Mouse (Mus musculus) gonadal fat pad, adult 2 months (tissue): Measurements from ENCODE around the gene Hspa12a. TPM values are rescaled to one million over a fixed set of nuclear protein-coding genes. Genes with fewer than 3 reads are reported as not detected.

Experiments
- DNase-seq: peaks from one replicate; pipeline ENCODE4 v3.0.0-alpha.2; 2012; ENCODE audit warnings: low read depth
- polyA plus RNA-seq: library from polyadenylated mRNA; depleted of rRNA; stranded (reverse); fragments of >200 nt; gene quantifications from 2 replicates; pipeline ENCODE4 v1.2.3, GENCODE M21; 2012

Hspa12a gene
- polyA plus RNA-seq, 1 experiment, result 45.6 TPM

DNA sequence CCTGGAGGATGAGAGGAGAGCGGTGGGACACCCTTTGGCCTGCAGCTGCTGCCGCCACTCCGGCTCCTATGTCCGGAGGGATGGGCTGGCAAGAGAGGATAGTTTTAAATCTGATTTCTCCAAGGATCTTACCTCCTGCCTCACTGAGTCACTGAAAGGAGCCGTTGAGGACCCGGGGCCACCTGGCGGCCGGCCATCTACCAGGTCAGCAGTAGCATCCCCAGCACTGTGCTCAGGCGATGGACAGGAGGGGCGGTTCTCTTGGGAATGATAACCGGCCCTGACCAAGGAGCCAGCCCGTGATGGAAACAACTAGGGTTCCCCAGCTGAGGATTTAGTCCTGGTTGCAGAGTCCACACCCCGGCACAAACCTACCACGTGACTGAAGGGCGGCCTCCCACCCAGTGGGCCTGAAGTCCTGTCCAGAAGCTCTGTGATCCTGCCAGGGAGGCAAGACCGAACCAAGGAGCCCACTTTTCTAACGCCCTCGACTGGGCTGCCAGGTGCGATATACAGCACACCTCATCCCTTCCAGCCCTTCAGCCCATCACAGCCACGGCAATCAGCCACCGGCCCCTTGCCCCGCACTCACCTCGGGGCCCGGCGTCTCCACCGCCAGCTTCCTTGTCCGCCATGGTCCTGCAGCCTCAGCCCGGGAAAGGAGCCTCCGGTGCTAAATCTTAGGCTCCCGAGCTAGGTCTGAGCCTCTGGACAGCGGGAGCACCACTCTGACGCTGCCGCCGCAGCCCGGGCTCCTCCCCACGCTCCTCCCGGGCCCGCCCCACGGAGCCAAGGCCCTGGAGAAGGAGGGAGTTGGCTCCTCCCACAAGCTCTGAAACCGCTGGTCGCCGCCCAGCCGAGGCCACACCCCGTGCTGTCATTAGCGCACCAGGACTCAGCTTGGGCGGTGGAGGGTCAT is 82.9 kb downstream of the Hspa12a start:
- no peak for DNase-seq

DNA sequence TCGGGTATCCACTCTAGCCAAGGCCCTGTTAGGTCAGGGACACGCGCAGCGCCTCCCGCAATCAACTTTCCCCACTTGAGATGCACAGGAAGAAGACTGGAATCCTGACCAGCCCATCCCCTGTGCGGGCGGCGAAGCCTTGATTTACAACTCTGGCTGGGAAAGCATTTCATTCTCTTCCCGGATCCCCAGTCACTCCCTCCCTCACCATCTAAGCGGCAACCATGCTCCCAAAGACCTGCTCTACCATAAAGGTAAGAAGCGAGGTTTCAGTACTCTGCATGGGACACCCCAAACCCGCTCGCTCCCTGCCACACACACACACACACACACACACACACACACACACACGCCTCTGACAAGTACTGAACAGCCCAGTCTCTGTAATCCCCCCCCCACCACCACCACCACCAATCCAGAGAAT is 83.6 kb downstream of the Hspa12a start:
- no peak for DNase-seq

DNA sequence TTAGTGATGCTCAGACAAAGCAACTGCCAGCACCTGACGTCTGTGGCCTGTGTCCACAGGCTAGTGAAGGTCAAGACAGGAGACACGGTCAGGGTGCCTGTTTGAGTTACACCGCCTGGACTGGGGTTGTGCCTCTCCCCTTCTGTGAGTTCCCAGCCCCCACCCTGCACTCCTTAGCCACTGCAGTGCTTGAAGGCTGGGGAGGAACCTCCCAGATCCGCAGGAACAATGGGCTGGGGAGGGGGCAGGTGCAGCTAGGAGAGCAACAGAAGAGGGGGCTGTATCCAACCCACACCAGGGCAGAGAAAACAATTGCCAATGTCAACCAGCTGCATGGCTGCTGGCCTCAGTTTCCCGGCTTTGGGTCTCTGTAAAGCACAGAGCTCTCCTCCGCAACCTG is 84.1 kb downstream of the Hspa12a start:
- no peak for DNase-seq

DNA sequence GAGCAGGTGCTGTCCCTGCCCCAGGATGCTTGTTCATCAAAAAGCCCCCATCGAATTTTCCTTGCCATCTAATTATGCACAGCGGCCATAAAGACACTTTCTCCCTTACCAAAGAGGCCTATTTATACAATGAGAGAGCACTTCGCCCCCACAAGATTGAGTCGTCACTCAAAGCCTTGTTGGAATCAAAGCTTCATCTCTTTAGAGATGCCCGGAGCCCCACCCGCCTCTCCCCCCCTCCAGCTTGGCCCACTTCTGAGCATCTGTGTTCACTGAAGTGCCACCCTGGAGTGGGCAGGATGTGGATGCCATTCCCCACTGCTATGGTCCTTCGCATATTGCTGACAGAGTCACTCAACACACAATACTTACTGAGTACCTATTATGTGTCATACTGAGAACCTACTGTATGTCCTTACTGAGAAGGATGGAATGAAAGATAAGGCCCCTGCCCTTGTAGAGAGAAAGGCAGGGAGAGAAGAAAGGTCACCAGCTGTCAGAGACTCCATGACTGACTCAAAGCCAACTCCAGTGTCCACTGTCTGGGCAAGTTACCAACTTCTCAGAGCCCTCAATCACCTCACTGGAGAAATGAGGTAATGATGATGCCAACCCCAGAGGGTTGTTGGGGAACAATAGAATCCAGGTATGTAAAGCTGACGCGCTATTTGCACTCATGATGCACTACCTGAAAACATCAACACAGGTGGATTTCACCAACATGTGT is 87.2 kb downstream of the Hspa12a start:
- no peak for DNase-seq

DNA sequence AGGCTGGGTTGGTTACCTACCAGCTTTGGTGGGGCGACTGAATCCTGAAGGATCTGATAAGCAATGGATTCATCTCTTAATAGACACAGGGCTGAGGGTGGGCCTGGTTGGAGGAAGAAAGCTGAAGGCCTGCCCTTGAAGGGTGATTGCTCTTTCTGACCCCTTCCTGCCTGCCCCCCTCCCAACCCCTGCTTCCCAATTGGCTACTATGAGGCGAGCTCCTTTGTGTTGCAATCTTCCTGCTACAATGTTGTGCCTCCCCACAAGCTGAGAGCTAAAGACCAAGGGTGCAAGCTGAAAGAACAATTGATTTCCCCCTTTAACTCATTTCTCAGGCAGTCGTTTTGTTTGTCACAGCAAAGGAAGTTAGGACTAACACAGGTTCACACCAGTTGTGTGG is 88.6 kb downstream of the Hspa12a start:
- no peak for DNase-seq

DNA sequence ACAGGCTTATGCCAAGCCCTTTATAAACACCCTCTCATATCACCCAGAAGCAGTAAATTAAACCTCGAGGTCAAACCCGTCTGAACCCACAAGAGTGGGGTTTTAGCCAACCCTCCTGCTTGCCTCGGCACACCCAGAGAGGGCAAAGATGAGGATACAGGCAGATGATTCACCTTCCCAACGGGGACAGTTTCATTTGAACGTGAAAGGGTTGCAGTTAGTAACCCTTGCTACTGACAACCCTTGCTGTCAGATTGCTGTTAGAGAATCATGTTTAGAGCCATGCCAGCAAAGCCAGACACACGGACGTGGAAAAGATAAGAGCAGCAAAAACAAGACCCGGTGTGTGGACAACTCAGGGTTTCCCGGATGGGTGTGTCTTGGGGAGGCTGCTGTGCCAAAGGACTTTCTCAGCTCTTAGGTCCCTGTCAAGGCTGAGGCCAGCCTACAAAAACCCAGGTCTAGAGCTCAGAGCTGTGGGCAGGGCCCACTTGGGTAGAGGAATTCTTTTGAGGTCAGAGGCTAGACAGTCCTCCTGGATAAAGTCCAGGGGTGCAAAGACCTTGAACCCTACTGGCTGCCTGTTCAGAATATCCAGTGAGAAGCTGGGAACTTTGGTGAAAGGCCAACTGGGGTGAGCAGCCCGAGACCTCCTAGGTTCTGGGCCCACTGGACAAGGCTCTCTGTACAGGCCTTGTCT is 90.3 kb downstream of the Hspa12a start:
- no peak for DNase-seq

DNA sequence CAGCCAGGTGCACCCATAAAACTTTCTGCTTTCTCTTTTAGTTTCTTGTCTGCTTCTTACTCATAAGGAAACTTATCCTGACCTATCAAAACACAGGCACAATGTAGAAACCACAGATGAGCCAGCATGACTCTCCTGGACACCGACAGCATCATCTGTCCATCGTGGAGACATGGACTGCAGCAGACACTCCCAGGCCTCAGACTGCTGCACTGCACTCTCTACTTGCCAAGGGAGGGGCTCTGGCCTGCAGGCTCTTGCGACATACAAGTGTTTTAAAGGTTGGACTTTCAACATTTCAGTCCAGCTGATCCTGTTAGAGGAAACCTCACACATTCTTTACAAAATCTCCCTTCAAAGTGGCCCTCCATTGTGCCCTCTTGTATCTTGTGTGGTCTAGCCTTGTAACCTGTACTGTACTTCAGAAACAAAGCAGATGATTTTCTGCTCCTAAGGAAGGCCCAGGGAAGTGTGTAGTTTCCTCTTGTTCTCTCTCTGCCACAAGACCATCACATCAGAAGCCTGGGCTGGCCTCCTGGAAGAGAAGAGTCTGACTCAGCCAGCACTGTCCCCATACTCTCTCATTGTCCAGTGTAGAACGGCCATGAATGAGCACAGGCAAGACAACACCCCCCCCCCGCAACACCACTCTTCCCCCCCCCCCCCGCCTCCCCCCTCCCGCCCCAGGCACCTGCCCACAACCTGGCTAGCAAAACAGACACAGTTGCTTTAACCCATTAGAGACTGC is 92.6 kb downstream of the Hspa12a start:
- DNase-seq, result no peak

DNA sequence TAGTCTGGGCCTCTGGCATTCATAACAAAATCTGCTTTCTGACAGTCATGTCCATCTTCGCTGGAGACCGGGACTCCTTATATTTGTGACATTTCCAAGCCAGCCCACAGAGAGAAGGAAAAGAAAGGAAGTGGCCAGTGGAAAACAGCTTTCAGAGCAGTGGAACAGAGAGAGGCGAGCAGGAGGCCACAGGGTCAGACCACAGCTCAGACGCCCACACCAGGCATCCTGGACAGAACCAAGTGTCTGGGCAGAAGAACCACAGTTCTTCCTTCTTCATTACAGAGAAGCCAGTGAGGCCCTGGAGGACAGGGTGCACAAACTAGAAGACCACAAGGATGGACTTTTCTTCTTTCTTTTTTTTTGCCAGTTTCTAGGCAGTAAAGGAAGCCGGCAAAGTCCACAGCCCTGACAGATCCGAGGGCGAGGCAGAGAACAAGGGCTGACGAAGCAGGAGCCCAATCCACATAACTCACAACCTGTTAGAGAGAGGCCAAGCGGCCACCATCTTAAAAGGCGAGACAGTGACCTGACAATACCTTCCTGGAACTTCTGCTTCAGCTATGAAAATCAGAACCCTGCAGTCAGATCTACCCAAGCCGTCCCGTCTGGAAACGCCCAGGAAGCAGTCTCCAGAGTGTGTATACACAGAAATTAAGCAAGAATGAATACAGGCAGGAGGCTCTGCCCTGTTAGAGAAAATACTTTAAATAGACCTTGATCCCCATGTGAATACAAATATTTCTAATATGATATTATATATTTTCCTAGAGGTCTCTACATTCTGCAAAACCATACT is 93.9 kb downstream of the Hspa12a start:
- DNase-seq, result no peak

DNA sequence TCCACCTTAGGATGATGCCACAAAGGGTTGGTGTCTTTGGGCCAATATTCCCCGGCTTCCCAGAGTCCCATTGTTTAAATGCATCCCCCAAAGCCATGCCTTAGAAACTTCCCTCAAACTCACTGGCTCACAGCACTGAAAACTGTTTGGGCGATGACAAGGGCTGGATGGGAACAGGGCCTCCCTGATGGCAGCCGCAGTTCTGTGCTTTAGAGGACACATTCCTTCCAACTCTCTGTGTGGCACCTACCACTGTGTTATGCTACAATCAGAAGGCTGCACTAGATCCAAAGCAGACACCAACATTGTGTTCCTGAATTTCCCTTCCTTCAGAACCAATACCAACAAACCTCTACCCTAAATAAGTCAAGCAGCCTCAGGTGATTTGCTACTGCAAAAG is 99.8 kb downstream of the Hspa12a start:
- no peak for DNase-seq

DNA sequence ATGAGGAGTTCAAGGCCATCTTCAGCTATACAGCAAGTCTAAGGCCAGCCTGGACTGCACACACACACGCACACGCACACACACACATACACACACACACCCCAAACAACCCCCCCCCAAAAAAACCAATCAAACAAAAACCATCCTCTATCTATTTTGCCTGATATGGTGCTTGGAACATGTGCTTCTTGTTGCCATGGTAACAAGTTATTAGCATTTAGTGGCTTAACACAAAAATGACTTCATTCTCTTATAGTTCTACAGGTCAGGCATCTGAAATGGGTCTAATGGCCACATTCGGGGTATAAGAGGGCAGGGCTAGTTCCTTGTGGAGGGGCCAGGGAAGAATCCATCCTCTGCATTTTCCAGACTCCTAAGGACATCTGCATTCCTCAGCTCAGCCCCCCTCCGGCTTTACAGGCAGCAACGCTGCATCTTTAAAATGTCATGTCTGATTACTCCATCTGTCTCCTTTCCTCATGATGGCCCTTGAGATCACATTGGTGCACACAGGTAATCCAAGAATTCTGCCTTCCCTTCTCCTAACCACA is 102.7 kb downstream of the Hspa12a start:
- no peak for DNase-seq

DNA sequence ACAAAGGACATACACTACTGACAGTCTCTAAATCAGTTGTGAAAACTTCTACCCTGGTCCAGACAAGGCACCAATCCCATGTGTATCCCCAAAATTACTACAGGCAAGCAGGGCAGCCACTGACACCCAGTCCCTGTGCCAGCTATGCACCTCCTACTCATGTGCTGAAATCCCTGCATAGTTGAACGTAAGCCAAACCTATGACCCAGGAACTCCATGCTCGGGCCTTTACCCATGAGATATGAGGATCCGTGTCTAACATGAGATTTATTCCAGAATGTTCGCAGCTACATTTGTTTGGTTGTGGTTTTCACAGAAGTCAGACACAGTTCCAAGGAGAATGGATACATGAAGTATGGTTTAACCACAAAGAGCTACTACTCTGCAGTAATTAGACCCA is 103.6 kb downstream of the Hspa12a start:
- no peak for DNase-seq

DNA sequence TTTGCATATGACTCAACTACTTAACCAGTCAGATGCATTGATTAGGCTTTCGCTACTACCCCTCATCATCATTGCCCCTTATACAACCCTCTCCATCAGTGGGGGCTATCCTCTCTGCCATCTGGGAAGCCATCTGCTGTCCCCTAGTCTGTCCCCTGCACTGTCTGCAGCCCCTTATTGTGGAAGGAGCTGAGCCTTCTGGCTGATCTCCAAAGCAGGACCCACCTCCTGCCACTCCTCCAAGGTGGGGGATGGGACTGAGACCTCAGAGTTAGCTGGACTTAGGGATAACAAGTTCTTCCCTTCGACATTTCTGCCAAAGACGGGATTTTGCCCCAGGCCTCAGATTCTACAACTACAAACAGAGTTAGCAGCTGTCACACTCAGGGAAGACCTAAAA is 104.1 kb downstream of the Hspa12a start:
- no peak for DNase-seq

DNA sequence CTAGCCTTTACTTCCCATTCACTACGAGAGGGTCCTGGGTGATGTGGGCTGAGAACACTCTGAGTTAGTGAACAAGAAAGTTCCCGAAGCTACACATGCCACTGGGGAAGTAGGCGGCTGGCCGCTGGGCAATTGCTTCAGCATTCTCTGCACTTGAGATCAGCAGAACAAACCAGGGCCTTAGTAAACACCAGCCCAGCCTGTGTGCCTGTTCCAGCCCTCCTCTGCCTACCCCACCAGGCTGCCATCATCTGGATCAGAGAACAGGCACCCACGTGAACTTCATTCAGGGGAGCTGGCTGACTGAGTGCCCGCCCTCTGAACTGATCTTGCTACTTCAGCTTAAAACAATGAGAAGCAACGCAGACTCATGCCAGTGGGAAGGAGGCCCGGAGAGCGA is 104.7 kb downstream of the Hspa12a start:
- DNase-seq, result no peak

DNA sequence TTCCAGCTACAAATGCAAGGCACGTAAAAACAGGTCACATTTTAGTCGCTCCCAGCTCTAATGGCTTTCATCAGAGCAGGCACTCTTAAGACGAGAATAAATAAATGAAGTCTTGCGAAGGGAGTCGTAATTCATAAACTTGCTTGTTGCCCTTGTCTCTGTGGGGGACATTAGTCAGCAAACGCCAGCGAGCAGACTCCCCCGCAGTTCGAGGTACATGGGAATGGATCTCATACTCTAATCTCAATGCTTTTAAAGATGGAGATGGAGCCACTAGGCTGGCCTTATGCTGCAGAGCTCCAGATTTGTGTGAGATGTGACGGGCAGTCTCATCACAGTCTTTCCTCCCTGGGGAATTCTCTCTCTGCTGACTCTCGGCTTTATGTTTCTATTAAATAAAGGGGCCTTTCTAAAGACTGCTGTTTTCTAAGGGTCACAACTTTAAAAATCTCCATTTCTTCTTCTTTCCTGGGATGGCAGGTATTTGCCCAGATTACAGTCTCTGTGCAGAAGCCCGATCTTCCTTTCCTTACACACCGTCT is 109.7 kb downstream of the Hspa12a start:
- peak; percentile 41 for DNase-seq

DNA sequence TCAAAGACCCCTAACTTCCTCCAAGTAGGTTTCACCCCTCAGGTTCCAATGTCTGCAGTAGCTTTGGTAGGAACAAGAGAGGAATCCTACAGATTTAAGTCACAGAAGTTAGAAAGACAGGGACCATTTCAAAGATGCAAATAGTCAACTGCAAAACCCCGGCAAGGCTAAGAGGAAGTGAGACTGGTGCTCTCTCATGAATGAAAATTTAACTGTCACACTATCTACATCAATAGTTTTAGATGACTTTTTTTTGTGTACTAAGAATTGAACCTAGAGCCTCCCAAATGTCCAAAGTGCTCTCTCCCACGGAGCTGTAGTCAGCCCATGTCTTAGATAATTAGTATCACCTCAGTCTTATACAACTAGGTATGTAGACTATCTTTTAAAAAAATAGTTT is 110.5 kb downstream of the Hspa12a start:
- no peak for DNase-seq

DNA sequence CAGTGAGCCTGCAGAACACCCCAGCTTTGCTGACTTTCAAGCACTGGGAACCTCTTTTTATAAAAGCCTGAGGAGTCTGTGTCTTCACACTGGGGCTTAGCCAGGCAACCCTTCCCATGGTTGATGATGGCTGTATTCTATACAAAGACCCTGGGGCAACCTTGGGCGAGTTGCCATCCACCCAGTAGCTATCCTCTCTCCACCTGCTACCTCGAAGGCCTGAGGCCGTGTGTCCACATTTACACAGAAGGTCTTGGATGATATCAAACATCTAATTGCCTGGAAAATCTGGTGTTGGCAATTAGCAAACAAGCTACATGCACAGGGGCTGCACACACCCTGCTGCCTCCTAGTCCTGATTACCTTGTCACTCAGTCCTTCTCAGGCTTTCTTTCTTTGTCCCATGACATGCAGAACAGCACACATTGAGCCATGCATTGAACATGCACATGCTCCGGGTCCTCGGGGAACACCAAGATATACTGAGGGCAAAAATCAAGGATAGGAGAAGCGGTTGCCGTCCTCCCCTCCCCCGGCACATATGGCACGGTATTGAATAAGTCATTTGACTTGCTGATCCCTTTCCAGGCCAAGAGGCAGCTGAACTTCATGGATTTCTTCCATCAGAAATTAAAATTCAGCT is 112.1 kb downstream of the Hspa12a start:
- DNase-seq, result no peak

DNA sequence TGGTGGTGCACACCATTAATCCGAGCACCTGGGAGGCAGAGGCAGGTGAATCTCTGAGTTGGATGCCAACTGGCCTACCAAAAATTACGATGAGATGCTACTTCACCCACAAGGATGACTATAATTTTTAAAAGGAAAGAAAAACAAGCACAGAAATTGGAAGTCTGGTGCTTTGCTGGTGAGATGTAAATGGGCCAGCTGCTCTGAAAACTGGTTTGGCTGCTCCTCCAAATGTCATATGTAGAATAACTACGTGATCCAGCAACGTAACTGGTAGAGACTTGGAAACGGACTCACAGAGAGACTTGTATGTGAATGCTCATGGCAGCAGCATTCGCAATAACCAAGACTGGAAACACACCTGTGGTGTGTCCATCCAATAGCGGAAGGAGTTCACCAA is 113.3 kb downstream of the Hspa12a start:
- no peak for DNase-seq

DNA sequence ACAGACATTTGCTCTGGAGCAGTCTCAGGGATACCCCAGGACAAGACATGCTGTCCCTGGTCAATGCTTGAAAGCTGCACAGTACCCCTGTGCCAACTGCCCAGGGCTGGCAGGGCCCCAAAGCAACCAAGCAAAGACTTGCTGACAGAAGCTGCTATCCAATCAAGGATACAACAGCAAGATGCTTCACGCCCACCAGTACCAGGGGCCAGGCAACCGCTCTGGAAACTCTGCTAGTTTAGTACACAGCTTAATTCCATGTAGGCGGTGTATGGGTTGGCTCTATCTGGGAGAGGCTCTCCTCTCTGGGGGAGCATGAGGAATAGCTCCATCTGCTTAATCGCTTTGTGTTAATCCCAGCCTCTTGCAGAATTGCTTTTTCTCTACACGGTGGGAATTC is 113.9 kb downstream of the Hspa12a start:
- peak; percentile 26 for DNase-seq

DNA sequence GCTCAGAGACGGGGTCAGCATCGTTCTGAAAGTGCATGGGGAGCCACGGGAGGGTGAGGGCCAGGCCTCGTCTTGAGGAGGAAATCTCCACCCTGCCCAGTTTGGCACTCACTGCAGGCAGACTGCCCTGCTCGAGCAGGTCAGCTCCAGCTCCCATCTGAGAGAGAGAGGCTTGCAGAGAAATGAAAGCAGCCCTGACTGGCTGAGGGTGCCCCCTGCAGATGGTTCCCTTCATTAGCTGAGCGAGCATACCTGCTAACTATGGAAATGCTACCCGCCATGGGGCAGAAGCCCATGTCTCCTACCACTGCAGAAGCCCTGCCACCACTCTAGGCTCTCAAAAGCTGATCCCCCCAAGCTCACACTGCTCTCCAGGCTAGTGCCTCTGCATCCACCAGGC is 115.8 kb downstream of the Hspa12a start:
- no peak for DNase-seq

DNA sequence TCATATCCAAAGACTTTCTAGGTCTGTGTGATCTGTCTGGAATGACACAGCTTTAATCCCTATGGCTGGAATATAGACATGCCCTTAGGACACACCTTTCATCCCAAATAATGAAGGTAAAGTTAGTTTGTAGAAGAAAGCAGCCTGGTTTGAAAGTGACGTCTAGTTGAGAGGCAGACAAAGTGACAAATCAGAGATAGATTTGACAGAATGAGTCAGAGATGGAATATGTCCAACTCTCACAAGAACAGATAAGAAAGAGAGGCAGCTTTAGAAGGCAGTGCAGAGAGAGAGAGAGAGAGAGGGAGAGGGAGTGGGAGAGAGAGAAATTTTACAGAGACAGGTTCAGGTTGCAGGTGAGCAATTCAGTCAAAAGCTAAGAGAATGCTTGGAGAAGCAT is 119.1 kb downstream of the Hspa12a start:
- DNase-seq, result no peak
